Mouse (Mus musculus) retina, postnatal 7 days (tissue): Measurements from ENCODE around the gene Gja6.

Experiments used
- DNase-seq: peaks from one replicate; pipeline ENCODE4 v3.0.0-alpha.2; 2012; ENCODE audit warnings: low read depth, low spot score

Gene Gja6

DNA sequence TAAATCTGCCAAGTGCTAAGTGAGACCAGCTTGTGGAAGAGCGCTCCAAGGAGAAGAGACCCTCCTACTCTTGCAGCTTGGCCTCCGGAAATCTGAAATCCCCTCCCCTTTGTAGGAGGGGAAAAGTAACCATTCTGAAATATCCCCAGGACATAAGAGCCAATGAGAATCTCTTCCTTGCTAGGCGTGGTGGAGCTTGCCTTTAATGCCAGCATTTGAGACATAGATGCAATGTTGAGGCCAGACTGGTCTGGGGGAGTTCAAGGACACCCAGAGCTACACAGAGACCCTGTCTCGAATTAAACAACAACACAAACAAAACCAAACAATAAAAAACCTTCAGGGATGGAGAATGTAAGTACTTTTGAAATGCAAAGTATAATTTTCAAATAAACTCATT, at the start of gene Gja6:
Gene Gja6 (minus strand): TSS at position 101 of the 400 bp plus-strand sequence.
- DNase-seq = no peak

DNA sequence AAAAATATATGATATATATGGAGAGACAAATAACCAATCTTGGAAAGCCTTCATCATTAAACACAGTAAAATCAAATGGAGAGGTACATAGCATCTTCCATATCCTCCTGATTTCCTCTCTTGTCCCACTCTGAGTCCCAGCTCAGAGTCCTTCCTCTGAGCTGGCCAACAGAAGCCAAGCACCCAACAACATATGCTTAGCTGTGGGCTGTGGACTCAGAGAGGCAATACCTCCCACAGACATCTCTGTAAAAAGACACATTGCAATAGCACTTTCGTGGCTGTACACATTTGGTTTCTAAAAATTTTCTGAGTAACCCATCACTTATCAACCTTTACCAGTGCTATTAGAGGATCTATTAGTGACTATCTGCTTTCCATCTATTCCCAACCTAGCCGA, 42.7 kb upstream of the Gja6 start:
- DNase-seq = no peak

DNA sequence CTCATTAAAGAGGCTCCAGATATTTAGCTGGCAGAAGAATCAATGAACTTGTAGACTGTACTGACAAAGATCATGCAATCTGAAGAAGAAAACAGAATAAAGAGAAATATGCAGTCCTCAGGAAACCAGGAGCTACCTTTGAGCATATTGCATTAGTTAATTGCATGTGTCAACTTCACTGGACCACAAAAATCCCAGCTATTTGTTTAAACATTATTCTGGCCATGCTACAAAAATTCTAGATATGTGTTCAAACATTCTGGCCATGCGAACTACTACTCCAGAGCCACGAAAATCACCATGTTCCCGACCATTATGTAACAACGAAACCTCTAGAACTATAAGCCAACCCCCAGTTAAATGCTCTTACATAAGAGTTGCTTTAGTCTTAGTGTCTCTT, 37.9 kb upstream of the Gja6 start:
- no peak for DNase-seq

DNA sequence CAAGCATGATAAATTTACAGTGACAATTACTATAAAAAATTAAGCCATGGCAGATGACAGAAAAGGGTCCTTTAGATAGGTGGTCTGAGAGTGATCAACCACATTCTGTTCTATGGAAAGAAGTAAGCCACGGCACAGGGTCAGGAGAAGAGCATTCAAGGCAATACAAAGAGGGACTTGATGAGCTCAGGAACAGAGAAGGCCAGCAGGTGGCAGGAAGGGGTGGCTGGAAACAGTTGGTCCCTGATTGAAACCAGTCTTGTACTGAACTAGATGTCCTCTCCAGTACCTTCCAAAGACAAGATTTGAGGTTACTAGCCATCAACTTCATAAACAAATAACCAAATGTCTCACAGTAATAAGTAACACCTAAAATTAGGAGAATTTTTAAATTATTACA, 28.7 kb upstream of the Gja6 start:
- DNase-seq = no peak

DNA sequence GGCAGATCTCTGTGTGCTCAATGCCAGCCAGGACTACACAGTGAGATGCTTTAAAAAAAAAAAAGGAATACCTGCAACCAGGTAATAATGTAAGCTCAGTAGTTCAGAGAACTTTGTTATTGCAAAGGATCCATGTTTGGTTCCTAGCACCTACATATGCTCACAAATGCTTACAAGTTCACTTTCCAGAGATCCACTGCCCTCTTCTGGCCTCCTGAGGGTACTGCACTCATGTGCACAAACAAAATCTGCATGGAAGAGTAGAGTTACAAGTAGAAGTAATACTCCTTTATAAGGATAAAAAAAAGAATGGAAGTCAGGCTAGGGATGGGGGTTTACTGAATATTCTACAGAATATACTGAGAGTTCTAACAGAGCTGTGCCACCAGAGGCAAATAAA, 23.8 kb upstream of the Gja6 start:
- DNase-seq = no peak

DNA sequence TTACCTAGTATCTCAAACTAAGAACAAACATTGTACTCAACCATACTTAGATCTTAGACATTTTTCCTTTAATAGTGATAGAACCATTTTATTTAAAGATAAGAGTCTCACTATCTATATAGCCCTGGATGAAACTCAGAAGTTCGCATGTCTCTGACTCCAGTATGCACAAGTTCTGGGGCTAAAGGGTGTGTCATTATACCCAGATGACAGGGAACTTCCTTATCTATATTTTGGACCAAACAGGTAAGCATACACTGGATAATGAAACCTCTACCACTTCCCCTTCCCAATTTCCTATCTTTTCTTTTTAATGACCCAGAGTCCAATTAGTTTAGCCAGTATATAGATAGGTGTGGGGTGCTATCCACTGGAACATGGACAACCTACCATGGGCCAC, 22.0 kb upstream of the Gja6 start:
- DNase-seq = no peak

DNA sequence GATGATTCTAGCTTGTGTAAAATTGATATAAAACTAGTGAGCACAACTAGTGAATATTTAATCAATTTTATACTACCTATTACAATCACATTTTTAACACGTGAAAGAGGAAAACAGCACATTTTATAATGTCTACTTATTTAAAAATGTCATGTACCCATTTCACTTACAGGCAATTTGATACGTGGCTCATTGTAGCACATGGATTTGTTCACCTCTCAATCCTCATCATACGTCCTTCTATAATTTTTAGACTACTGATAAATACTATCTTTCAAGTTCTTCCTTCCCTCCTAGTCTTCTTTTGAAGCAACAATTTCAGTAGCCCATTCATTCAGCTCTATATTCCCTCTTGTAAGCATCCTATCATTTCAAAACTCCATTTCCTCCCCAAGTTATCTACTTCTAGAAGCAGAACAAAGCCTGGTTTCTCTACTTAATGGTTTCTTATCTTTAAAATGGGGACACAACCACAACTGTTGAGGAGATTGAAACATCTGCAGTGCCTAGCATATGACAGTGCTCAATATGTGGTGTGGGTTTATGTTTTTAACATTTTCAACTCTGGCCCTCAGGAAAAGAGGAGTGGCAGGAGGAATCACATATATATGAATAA, 12.3 kb upstream of the Gja6 start:
- no peak for DNase-seq

DNA sequence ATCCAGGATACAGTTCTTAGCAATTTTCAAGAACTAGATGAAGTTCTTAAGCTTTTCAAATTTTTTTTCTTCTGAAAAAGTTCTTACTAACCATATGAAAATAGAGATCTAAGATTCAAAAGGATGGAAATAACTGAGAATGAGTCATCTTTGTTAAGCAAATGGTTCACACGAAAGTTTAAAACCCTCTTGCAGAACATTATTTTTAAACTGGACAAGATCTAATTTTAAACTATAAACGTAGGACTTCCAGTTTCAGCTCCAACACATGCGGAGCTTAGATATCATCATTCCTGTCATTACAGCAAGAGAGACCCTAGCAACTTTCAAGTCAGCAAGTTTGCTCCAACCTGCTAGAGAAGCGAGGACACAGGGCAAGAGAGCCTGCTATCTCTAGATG, 375 bp downstream of the Gja6 start:
- no peak for DNase-seq

DNA sequence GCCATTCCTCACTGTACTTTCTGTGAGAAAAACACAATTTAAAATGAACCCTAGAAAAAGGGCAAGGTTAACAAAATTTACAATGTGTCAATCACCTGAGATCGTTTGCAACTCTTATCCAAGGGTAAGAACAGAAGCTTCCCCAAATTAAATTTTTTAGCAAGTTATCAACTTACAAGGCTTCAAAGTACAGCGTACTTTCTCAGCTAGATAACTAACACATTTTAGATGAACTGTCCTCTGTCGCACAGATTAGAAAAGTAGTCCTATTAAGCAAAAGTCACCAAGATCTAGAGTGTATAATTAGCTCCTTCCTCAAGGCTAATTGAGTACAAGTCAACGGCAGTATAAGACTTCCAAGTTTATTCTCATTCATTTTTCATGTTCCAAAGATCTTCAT, 939 bp downstream of the Gja6 start:
- no peak for DNase-seq

DNA sequence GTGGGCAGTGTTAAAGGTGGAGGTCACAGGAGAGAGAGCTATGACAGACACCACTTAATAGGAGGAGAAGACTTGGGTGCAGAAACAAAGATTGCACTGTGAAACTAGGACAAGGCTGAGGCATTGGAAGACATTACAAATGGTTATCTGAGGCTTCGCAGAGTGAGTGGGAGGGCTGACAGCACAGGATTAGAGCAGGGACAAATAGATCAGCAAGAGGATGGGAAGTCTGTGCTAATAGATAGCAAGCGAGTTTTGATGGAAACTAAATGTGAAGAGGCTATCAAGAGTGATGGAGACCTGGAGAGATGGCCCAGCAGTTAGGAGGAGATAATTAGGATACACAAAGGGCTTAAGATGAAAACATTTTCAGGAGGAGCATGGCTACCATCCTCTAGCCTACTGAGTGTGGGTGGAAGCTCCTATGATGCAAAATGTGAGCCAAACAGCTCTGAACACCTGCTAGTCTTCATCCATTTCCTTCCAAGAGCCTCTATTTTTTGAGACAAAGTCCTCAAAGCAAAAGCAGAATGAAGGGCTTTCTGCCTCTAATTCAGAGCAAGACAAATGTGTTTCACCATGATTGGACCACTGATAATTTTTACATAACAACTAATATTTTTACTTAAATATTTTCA, 1.7 kb downstream of the Gja6 start:
- DNase-seq = no peak

DNA sequence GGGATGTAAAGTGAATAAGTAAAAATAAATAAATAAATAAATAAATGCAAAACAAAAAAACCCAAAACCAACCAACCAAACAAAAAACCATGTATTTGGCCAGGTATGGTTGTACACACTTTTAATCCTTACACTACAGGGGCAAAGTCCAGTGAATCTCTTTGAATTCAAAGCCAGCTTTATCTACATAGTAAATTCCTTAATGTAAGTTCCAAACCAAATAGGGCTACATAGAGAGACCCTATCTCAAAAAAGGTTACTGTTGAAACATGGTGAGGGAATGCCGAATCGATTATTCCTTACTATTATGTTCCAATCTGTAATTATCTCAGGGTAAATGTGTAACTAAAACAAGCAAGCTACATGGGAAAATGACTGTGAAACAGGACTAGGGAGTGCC, 5.7 kb downstream of the Gja6 start:
- DNase-seq = no peak

DNA sequence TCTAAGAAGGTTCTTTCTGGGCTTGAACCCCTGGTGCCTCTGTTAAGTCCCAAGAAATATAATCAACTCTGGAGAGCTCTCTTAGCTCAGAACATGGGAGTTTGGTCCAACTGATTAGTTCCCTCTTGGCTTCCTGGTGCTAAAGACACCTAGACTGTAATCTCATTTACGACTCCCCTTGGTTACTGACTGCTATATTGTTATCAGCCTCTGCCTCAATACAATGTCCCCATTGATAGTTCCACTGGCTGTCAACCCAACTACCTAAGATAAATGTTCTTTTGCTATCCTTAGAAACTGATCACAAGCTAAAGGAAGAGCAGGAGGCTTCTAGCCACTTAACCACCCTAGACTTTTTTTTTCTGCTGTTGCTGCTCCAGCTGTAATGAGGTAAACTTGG, 14.8 kb downstream of the Gja6 start:
- no peak for DNase-seq

DNA sequence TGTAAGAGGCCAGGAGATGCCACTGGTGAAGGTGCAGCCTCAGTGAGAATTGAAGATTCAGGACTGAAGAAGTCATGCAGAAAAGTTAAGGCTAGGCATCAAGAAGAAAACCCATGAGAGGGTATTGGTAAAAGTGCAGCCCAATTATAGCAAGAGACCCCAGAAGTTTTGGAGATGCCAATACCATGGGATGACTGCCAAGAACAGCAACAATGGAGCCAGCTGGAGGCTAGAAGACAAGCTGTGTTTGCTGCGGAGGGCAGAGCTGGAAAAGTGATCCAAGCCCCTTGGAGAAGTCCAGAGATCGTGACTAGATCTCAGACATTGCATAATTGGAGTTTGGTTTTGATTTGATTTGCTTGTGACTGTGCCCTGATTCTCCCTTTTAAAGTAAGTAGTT, 20.6 kb downstream of the Gja6 start:
- DNase-seq = no peak

DNA sequence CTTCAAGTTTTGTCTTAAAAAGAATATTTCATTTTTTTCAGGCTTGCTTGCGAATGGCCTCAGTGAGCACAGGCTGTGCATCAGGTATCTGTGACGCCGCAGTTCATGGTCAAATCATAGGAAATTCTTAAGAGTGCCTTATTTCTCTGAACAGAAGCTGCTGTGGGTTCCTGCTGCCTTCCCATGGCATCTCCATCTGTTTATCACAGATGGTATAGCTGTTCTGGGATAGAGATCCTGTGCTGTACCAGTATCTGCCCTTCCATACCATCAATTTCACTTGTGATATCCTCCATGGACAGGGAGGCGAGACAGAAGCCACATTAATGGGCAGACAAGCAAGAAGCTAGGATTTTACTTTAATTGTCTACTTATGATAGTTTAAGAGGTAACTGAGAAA, 40.3 kb downstream of the Gja6 start:
- DNase-seq = no peak

DNA sequence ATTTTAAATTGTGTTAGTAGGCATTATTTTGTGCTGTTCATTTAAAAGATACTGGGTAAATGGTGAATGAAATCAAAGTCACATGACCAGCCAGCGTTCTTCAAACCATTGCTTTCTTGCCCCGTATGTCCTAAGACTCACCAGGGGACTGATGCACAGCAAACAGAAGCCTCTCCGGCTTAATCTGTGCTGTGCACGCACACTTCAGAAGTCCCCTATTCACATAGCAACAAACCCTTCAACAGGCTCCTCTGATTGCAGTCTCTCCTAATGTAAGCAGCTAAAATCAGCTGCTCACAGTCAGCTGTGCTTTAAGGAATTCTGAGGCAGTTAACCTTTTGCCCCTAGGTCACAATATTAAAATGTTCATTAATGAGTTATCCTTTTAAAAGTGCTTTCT, 41.8 kb downstream of the Gja6 start:
- DNase-seq = no peak

DNA sequence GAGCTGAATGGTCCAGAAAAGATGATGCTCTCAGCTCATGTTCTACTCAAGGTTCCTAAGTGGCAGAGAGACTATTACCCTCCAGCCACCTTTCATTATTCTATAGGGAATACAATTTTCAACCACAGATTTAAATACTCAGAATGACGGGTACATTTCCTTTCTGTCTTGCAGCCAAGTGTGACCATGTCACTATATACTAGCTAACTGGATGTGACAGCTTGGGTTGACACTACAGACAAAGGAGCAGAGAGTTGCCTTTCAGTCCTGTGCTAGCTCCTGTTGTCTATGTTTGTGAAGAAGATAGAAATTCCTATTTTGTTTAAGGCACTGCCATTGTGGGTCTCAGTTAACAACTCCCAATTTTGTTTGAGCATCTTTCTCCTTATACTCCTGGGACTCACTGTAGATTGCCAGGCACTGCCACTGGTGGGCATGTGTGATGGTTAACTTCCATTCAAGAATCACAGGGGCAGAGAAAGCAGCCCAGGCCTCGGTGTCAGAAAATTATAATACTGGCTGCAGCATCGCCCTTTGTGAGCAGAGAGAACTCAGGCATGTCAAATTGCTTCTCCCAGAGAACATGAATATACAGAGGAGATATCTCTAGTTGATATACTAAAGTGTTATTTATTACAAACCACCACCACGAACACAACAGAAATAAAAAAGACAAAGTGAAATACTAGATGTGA, 43.0 kb downstream of the Gja6 start:
- no peak for DNase-seq
